ENCODE assay signal across 8 mouse cellular contexts in genomic region chr9:66157958-66158830, GRCm38 (mm10). TPM values are rescaled to one million over a fixed set of nuclear protein-coding genes. Genes with fewer than 3 reads are reported as not detected.
DNase-seq lines count a peak whose midpoint lies in the region; ATAC-seq and TF ChIP-seq lines count a peak whose summit lies in the region.

Gene Dapk2, plus strand, starts transcription at chr9:66158223.

- intact Hi-C loops in gastrocnemius, adult 2 months (cut with DNase I), result loop anchor here (1.0 to 2.0 kb wide), 2 partner anchors 83 to 123 kb away; no protein-coding TSS in a partner anchor
- intact Hi-C loops in left cerebral cortex, adult 2 months (cut with DNase I), result loop anchor here (5.0 kb wide), 2 partner anchors 84 to 179 kb away; no protein-coding TSS in a partner anchor

- peak within 1 kb of the TSS; percentile 32; the same call in 1 of the 2 replicates for H3K9ac ChIP-seq in hindbrain, embryonic 16.5 days (ENCODE audit: low read depth, low read length)

- DNase-seq in T-cell, adult 2 months (ENCODE audit: low spot score), result peak; percentile 36
- DNase-seq in cerebellum, postnatal 36 days, result peak; percentile 48 to 70
- peak; percentile 96 for DNase-seq in gastrocnemius, adult 2 months
- DNase-seq in left cerebral cortex, adult 2 months (ENCODE audit: extremely low spot score in 1 of 2, low spot score in 2 of 2), result peak; percentile 59 to 68
- peak; percentile 55 for DNase-seq in right cerebral cortex, adult 18-20 months
- peak; percentile 45 for DNase-seq in urinary bladder, postnatal 10 days (ENCODE audit: low spot score)

- H3K4me1 ChIP-seq in hindbrain, embryonic 16.5 days (ENCODE audit: control insufficient read depth, insufficient read depth, low read depth, low read length), result no peaks in the 10 kb centered on the region; the same call in 1 of the 2 replicates

- ATAC-seq in hindbrain, embryonic 16.5 days, result peak; percentile 77
- peak; percentile 87 for ATAC-seq in megakaryocyte, adult 5-6 weeks (ENCODE audit: poor library complexity, severe bottlenecking)

- WGBS in hindbrain, embryonic 16.5 days, result 3% methylated on average over 53 of the region's 58 CpGs

- H3K9me3 ChIP-seq in hindbrain, embryonic 16.5 days (ENCODE audit: control insufficient read depth, low read length), result no peaks in the 10 kb centered on the region

- H3K36me3 ChIP-seq in hindbrain, embryonic 16.5 days (ENCODE audit: control insufficient read depth, insufficient read depth, low read length), result no peaks in the 10 kb centered on the region

- H3K4me3 ChIP-seq in gastrocnemius, adult 2 months, result peak within 1 kb of the TSS; percentile 87
- H3K4me3 ChIP-seq in hindbrain, embryonic 16.5 days (ENCODE audit: low read length), result peak within 1 kb of the TSS; percentile 35
- H3K4me3 ChIP-seq in left cerebral cortex, adult 2 months, result peak within 1 kb of the TSS; percentile 46

- H3K27ac ChIP-seq in gastrocnemius, adult 2 months, result peak within 1 kb of the TSS; percentile 93
- H3K27ac ChIP-seq in hindbrain, embryonic 16.5 days (ENCODE audit: low read depth, low read length), result no peak within 1 kb of the TSS
- H3K27ac ChIP-seq in left cerebral cortex, adult 2 months, result no peak within 1 kb of the TSS

- peaks cover 13% of the 10 kb centered on the region for H3K27me3 ChIP-seq in hindbrain, embryonic 16.5 days (replicated peaks; ENCODE audit: control insufficient read depth, insufficient read depth, low read length)

- H3K4me2 ChIP-seq in hindbrain, embryonic 16.5 days (ENCODE audit: low read length), result peak within 1 kb of the TSS; percentile 54

- TF ChIP-seq CTCF in gastrocnemius, adult 2 months (IDR thresholded peaks at IDR 0.05), result peak; percentile 89
- peak; percentile 72 for TF ChIP-seq CTCF in left cerebral cortex, adult 2 months (IDR thresholded peaks at IDR 0.05)

RNA-seq across cellular contexts. Expression of gene Dapk2, which starts in this region (rescaled TPM):
- 10 to 100 TPM; 24.2 to 38.4 TPM for total RNA-seq in gastrocnemius, adult 2 months (2021)
- polyA plus RNA-seq in hindbrain, embryonic 16.5 days (2015; fragmentation: Nextera tagmentation; extraction: Ambion mirVana), result 0.79 and 0.94 TPM in 2 replicates
- 1 to 10 TPM; 2.6 to 2.8 TPM for total RNA-seq in left cerebral cortex, adult 2 months (2021)
- 1.6 and 4.4 TPM in 2 replicates for total RNA-seq in megakaryocyte, adult 5-6 weeks (2015)
- 2.6 and 4.0 TPM in 2 replicates for total RNA-seq in megakaryocyte, adult 5-6 weeks (2017)

Comparison
In these comparisons a context has a peak if more than half of its experiments do, and no peak if none do; other contexts are left out.
1. RNA of gene Dapk2 (total RNA-seq): 24.2 to 38.4 TPM in gastrocnemius, adult 2 months; 2.6 to 2.8 TPM in left cerebral cortex, adult 2 months and 1.6 to 4.4 TPM in megakaryocyte, adult 5-6 weeks; every median in the first group is over 4 times any median in the second.
2. Peak in ATAC-seq, H3K4me3 ChIP-seq, H3K9ac ChIP-seq and H3K4me2 ChIP-seq in hindbrain, embryonic 16.5 days; RNA of the gene not detected or under 1 TPM.
3. DNase-seq: peak in every context shown above with its lines; median percentile 96 in gastrocnemius, adult 2 months; 64 in left cerebral cortex, adult 2 months; 59 in cerebellum, postnatal 36 days; 55 in right cerebral cortex, adult 18-20 months; 45 in urinary bladder, postnatal 10 days; 36 in T-cell, adult 2 months.
4. H3K4me3 ChIP-seq: peak in every context shown above with its lines; median percentile 87 in gastrocnemius, adult 2 months; 46 in left cerebral cortex, adult 2 months; 35 in hindbrain, embryonic 16.5 days.